Mouse (Mus musculus): ENCODE data around the gene Ephb2. TPM values are rescaled to one million over a fixed set of nuclear protein-coding genes. Genes with fewer than 3 reads are reported as not detected.

Ephb2 gene
- total and polyA plus RNA-seq, 3 experiments, result 0.08 to 0.34 (median 0.33) TPM

DNA sequence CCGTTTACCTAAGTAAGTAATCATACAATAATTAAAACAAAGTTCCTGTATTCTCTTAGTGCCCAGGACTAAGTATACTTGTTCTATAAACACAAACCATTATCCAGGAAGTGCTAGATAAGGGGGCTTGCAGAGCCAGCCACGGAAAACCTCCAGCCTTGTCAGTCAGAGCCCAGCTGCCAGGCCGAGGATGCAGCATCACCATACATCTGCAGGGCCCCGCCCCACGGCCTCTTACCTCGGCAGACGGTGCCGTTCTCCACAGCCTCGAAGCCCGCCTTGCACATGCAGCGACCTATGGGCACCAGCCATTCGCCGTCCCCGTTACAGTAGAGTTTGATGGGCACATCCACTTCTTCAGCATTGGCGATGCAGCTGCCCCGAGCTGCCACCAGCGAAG is 65.1 kb downstream of the Ephb2 start:
- DNase-seq (ENCODE audit: low spot score), result no peak
- TF ChIP-seq GATA2 (IDR thresholded peaks at IDR 0.05; ENCODE audit: borderline replicate concordance, low read depth, low read length), result no peak
- TF ChIP-seq CTCF (IDR thresholded peaks at IDR 0.05; ENCODE audit: low read depth, low read length), result no peak
- TF ChIP-seq GATA1 (IDR thresholded peaks at IDR 0.05; ENCODE audit: borderline replicate concordance, low read length), result no peak
- no peak for TF ChIP-seq POLR2AphosphoS5 (IDR thresholded peaks at IDR 0.05; ENCODE audit: insufficient replicate concordance, low read depth, low read length)
- no peak for ATAC-seq (ENCODE audit: extremely low read depth, insufficient number of reproducible peaks, low FRiP score, poor library complexity, severe bottlenecking)
- Histone ChIP-seq H3K4me1 (ENCODE audit: insufficient read depth, low read depth, low read length) (no peaks in the 10 kb centered on the region), H3K4me3 (ENCODE audit: low read depth, low read length) (no peak overlapping the region), H3K36me3 (replicated peaks) (no peaks in the 10 kb centered on the region), H3K9me3 (replicated peaks) (no peaks in the 10 kb centered on the region; the same call in 1 of the 2 replicates), H3K27me3 (ENCODE audit: insufficient read depth, low read length) (peaks cover 3% of the 10 kb centered on the region)

- ATAC-seq (ENCODE audit: extremely low read depth, insufficient number of reproducible peaks, low FRiP score, poor library complexity, severe bottlenecking), result no peak
- Histone ChIP-seq H3K4me3 (ENCODE audit: low read depth, low read length) (no peak overlapping the region), H3K36me3 (replicated peaks) (no peaks in the 10 kb centered on the region), H3K9me3 (replicated peaks) (no peaks in the 10 kb centered on the region; the same call in 1 of the 2 replicates), H3K4me1 (ENCODE audit: insufficient read depth, low read depth, low read length) (no peaks in the 10 kb centered on the region), H3K27me3 (ENCODE audit: insufficient read depth, low read length) (peaks cover 3% of the 10 kb centered on the region; the same call in 1 of the 2 replicates)
- TF ChIP-seq CTCF (IDR thresholded peaks at IDR 0.05; ENCODE audit: low read depth, low read length) (no peak), GATA1 (IDR thresholded peaks at IDR 0.05; ENCODE audit: borderline replicate concordance, low read length) (no peak), GATA2 (IDR thresholded peaks at IDR 0.05; ENCODE audit: borderline replicate concordance, low read depth, low read length) (no peak), POLR2AphosphoS5 (IDR thresholded peaks at IDR 0.05; ENCODE audit: insufficient replicate concordance, low read depth, low read length) (no peak), TAL1 (conservative IDR thresholded peaks at IDR 0.05; ENCODE audit: low read depth, low read length) (no peak)
- DNase-seq (ENCODE audit: low spot score), result no peak
Observed at GRCm38 (mm10) chr4:136768499-136768898, 67.3 kb downstream of the Ephb2 start.

DNA sequence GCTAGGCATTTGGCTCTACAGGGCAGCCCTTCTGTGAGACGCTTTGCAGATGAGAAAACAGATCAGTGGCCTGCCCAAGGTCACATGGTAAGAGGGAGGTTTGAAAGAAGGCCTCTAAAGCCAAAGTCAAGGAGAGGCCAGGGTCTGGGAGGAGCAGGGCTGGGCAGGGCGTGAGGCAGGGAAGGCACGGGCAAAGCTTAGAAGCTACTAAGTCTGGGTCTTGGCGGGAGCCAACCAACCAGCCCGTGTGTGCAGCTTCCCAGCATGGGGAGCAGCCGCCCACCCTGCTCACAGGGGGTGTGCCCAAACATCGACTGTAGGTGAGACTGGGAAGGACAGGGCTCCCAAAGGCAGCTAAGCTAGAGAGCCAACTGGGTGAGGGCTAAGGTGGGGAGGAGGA is 70.7 kb downstream of the Ephb2 start:
- no peaks in the 10 kb centered on the region for H3K36me3 ChIP-seq (replicated peaks)
- TF ChIP-seq POLR2AphosphoS5 (IDR thresholded peaks at IDR 0.05; ENCODE audit: insufficient replicate concordance, low read depth, low read length), result no peak
- no peak for TF ChIP-seq CTCF (IDR thresholded peaks at IDR 0.05; ENCODE audit: low read depth, low read length)
- TF ChIP-seq GATA2 (IDR thresholded peaks at IDR 0.05; ENCODE audit: borderline replicate concordance, low read depth, low read length), result no peak
- no peak for TF ChIP-seq GATA1 (IDR thresholded peaks at IDR 0.05; ENCODE audit: borderline replicate concordance, low read length)
- DNase-seq (ENCODE audit: low spot score), result no peak
- no peak for ATAC-seq (ENCODE audit: extremely low read depth, insufficient number of reproducible peaks, low FRiP score, poor library complexity, severe bottlenecking)
- H3K27me3 ChIP-seq (ENCODE audit: insufficient read depth, low read length), result peaks cover 5% of the 10 kb centered on the region; the same call in 1 of the 2 replicates
- no peak overlapping the region for H3K4me3 ChIP-seq (ENCODE audit: low read depth, low read length)
- H3K4me1 ChIP-seq (ENCODE audit: insufficient read depth, low read depth, low read length), result no peaks in the 10 kb centered on the region
- no peaks in the 10 kb centered on the region; the same call in 1 of the 2 replicates for H3K9me3 ChIP-seq (replicated peaks)

DNA sequence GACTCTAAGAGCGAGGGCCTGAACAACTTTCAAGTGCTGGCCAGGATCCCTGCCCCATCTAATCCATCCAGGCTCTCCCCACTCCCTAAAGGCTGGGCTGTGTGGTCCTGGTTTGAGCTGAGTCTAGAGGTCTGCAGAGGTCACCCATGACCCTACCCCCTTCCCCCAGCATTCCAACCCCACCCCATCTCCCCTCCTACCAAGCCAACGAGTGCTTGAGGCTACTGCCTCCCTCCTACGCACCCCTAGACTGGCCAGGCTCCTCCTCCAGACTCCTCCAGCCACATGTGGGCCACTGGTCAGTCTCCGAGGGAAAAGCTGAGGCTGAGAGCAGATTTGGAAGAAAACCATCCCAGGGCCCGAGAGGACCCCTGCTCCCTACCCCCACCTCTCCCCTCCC is 72.4 kb downstream of the Ephb2 start:
- H3K9me3 ChIP-seq (replicated peaks), result no peaks in the 10 kb centered on the region; the same call in 1 of the 2 replicates
- DNase-seq (ENCODE audit: low spot score) (no peak), ATAC-seq (ENCODE audit: extremely low read depth, insufficient number of reproducible peaks, low FRiP score, poor library complexity, severe bottlenecking) (no peak)
- no peak overlapping the region for H3K4me3 ChIP-seq (ENCODE audit: low read depth, low read length)
- no peaks in the 10 kb centered on the region for H3K36me3 ChIP-seq (replicated peaks)
- H3K4me1 ChIP-seq (ENCODE audit: insufficient read depth, low read depth, low read length), result no peaks in the 10 kb centered on the region
- no peak for TF ChIP-seq POLR2AphosphoS5 (IDR thresholded peaks at IDR 0.05; ENCODE audit: insufficient replicate concordance, low read depth, low read length)
- no peak for TF ChIP-seq GATA2 (IDR thresholded peaks at IDR 0.05; ENCODE audit: borderline replicate concordance, low read depth, low read length)
- no peak for TF ChIP-seq TAL1 (conservative IDR thresholded peaks at IDR 0.05; ENCODE audit: low read depth, low read length)
- TF ChIP-seq CTCF (IDR thresholded peaks at IDR 0.05; ENCODE audit: low read depth, low read length), result no peak
- TF ChIP-seq GATA1 (IDR thresholded peaks at IDR 0.05; ENCODE audit: borderline replicate concordance, low read length), result no peak
- peaks cover 5% of the 10 kb centered on the region; the same call in 1 of the 2 replicates for H3K27me3 ChIP-seq (ENCODE audit: insufficient read depth, low read length)

DNA sequence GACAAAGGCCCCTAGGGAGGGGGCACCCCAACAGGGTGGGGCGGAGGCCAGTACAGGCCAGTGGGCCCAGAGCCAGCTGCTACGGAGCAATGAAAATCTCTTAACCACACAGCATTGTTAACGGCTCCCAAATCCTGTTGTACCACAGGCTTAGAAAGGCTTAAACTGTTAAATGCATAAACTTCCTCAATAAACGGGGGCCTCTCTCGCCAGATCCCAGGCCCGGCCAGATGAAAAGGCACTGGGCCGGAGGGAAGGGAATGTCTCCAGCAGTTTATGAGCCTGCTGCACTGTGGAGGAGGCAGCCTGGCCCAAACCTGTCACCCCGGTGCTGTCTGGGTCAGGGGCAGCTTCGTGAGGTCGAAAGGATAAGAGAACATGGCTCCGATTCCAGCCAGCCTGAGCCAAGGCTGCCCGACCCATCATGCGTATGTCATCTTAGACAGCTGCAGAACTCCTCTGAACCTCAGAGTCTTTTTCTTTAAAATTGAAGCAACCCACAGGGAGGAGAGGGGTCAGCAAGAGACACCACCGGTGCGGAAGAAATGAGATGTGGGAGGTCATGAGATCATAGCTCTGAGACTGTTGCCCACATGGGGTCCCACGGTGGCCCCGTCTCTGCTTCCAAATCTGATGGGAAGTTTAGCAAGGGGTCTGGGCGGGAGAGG is 73.9 kb downstream of the Ephb2 start:
- Histone ChIP-seq H3K36me3 (replicated peaks) (no peaks in the 10 kb centered on the region), H3K4me1 (ENCODE audit: insufficient read depth, low read depth, low read length) (no peaks in the 10 kb centered on the region), H3K4me3 (ENCODE audit: low read depth, low read length) (no peak overlapping the region), H3K9me3 (replicated peaks) (no peaks in the 10 kb centered on the region), H3K27me3 (ENCODE audit: insufficient read depth, low read length) (peaks cover 5% of the 10 kb centered on the region; the same call in 1 of the 2 replicates)
- ATAC-seq (ENCODE audit: extremely low read depth, insufficient number of reproducible peaks, low FRiP score, poor library complexity, severe bottlenecking) (no peak), DNase-seq (ENCODE audit: low spot score) (no peak)
- TF ChIP-seq TAL1 (conservative IDR thresholded peaks at IDR 0.05; ENCODE audit: low read depth, low read length), result no peak
- TF ChIP-seq GATA1 (IDR thresholded peaks at IDR 0.05; ENCODE audit: borderline replicate concordance, low read length), result no peak
- TF ChIP-seq GATA2 (IDR thresholded peaks at IDR 0.05; ENCODE audit: borderline replicate concordance, low read depth, low read length), result no peak
- TF ChIP-seq POLR2AphosphoS5 (IDR thresholded peaks at IDR 0.05; ENCODE audit: insufficient replicate concordance, low read depth, low read length), result no peak
- TF ChIP-seq CTCF (IDR thresholded peaks at IDR 0.05; ENCODE audit: low read depth, low read length), result no peak

DNA sequence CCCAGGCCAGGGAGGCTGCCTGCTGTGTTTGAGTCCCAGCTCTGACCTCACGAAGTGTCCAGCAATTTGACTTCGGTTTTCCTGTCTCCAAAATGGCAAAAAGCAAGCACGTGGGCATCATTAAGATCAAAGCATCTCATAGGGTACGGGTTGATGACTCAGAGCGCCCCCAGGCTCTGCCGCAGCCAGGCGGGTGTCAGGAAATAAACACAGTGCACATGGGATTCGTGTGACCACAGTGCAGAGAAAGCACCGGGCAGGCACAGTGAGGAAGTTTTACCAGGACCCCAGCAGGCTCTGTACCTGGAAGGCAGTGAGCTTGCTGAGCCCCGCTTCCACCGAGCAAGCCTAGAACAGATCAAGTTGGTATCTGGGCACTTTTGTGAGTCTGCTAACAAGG is 74.9 kb downstream of the Ephb2 start:
- no peaks in the 10 kb centered on the region for H3K9me3 ChIP-seq (replicated peaks)
- ATAC-seq (ENCODE audit: extremely low read depth, insufficient number of reproducible peaks, low FRiP score, poor library complexity, severe bottlenecking), result no peak

More for the DNA sequence above, 74.9 kb downstream of the Ephb2 start:
- H3K27me3 ChIP-seq (ENCODE audit: insufficient read depth, low read length), result peaks cover 5% of the 10 kb centered on the region; the same call in 1 of the 2 replicates
- no peaks in the 10 kb centered on the region for H3K4me1 ChIP-seq (ENCODE audit: insufficient read depth, low read depth, low read length)
- no peak for DNase-seq (ENCODE audit: low spot score)
- TF ChIP-seq GATA1 (IDR thresholded peaks at IDR 0.05; ENCODE audit: borderline replicate concordance, low read length) (no peak), CTCF (IDR thresholded peaks at IDR 0.05; ENCODE audit: low read depth, low read length) (no peak), TAL1 (conservative IDR thresholded peaks at IDR 0.05; ENCODE audit: low read depth, low read length) (no peak), POLR2AphosphoS5 (IDR thresholded peaks at IDR 0.05; ENCODE audit: insufficient replicate concordance, low read depth, low read length) (no peak), GATA2 (IDR thresholded peaks at IDR 0.05; ENCODE audit: borderline replicate concordance, low read depth, low read length) (no peak)
- H3K36me3 ChIP-seq (replicated peaks), result no peaks in the 10 kb centered on the region
- no peak overlapping the region for H3K4me3 ChIP-seq (ENCODE audit: low read depth, low read length)
